Mouse (Mus musculus): ENCODE data around the gene Agrn. TPM values are rescaled to one million over a fixed set of nuclear protein-coding genes. Genes with fewer than 3 reads are reported as not detected.

The Agrn gene
- polyA plus RNA-seq, 1 experiment from 2014 or later, result 63.6 TPM

DNA sequence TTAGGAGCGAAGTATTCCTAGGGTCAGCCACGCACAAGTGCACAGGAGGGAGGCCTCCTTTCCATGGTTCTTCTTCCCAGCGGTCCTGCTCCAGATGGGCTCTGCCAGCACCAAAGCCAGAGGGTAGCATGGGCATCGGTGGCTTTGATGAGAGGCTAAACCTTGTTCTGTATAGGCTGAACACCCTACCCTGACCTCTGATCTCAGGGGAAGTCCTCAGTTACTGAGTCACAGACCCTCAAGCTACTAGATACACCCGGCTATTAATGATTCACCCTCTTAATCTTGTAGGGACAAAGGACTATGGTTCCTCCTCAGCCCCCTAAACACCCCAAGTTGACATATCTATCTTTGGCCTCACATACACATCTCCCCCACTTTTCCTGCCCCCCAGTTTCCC, 3.4 kb downstream of the Agrn start:
- H3K4me2 ChIP-seq (ENCODE audit: low read depth, low read length), result peak overlapping the region; percentile 6; the same call in 1 of the 2 replicates
- H3K9ac ChIP-seq (ENCODE audit: low read length), result no peak overlapping the region; the same call in 1 of the 2 replicates
- 73% methylated on average over 5 of the region's 5 CpGs for WGBS
- no peaks in the 10 kb centered on the region for H3K27me3 ChIP-seq (ENCODE audit: control insufficient read depth, insufficient read depth, low read length)
- no peaks in the 10 kb centered on the region for H3K36me3 ChIP-seq (ENCODE audit: control insufficient read depth, insufficient read depth, low read length)
- H3K9me3 ChIP-seq (replicated peaks; ENCODE audit: control insufficient read depth, low read length), result no peaks in the 10 kb centered on the region
- no peak overlapping the region for H3K4me3 ChIP-seq (replicated peaks; ENCODE audit: low read length)
- peaks cover 61% of the 10 kb centered on the region for H3K4me1 ChIP-seq (ENCODE audit: control insufficient read depth, insufficient read depth, low read length)
- no peak overlapping the region for H3K27ac ChIP-seq (ENCODE audit: low read length)
- no peak for ATAC-seq (ENCODE audit: insufficient read depth, low FRiP score)

DNA sequence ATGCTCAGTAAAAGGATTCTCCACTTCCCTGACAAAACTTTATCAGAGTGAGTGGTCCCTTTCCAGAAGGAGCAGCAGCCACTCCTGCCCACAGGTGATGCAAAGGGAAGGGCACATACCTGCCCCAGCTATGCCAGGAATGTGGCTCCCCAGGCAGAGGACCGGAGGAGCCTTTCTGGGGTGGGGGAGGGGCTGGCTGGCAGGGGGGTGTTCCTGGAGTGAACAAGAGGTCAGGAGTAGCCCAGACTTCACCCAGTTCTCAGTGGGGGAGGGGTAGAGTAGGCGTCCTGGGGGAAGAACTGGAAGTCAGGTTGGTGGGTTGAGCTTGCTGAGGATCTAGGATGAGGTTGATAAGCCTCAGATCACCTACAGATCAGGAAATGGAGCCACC, 4.1 kb downstream of the Agrn start:
- peaks cover 64% of the 10 kb centered on the region for H3K4me1 ChIP-seq (ENCODE audit: control insufficient read depth, insufficient read depth, low read length)
- peak overlapping the region; percentile 18; the same call in 1 of the 2 replicates for H3K4me2 ChIP-seq (ENCODE audit: low read depth, low read length)
- H3K27ac ChIP-seq (ENCODE audit: low read length), result peak overlapping the region; percentile 63; the same call in 1 of the 2 replicates
- no peak overlapping the region for H3K4me3 ChIP-seq (replicated peaks; ENCODE audit: low read length)
- WGBS, result 24% methylated on average over 2 of the region's 2 CpGs
- ATAC-seq (ENCODE audit: insufficient read depth, low FRiP score), result no peak
- H3K9ac ChIP-seq (ENCODE audit: low read length), result 0 out of 2 replicates have a peak overlapping the region, but pooled peaks have one; percentile 36
- H3K36me3 ChIP-seq (ENCODE audit: control insufficient read depth, insufficient read depth, low read length), result no peaks in the 10 kb centered on the region
- no peaks in the 10 kb centered on the region for H3K9me3 ChIP-seq (replicated peaks; ENCODE audit: control insufficient read depth, low read length)
- H3K27me3 ChIP-seq (ENCODE audit: control insufficient read depth, insufficient read depth, low read length), result no peaks in the 10 kb centered on the region

DNA sequence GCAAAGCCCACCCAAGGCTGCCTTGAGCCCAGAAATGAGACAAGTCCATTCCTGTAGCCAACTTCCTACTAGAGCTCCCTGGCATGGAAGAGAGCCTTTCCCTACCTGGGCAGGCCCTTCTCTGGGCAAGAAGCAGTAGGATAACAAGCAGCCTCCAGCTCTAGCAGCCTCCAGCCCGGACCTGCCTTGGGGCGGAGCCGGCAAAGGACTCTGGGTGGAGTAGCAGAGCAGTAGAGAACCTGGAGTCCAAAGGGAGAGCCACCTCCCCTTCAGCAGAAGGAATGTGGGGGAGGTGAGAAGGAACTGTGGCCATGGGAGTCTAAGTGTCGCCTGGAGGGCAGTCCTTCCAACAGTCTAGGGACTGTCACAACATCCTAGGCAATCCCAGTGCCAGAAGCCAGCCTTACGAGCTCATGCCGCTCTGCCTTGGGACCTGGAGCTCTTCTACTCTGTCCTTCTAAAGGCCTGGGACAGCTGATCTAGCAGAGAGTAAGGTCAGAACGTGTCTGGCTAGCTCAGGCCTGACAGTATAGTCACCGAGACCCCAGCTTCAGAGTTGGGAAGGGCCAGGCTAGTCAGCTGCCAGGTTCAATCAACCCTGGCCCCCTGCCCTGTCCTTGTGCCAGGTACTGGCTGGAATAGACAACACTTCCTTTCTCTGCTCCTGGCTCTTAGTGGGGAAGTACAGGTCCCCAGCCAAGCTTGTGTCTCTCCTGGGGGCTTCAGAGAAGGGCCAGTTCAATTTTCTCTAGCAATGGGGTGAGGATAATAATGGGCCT, 4.7 kb downstream of the Agrn start:
- H3K9ac ChIP-seq (ENCODE audit: low read length), result peak overlapping the region; percentile 36; the same call in 1 of the 2 replicates
- no peaks in the 10 kb centered on the region for H3K9me3 ChIP-seq (replicated peaks; ENCODE audit: control insufficient read depth, low read length)
- peaks cover 64% of the 10 kb centered on the region for H3K4me1 ChIP-seq (ENCODE audit: control insufficient read depth, insufficient read depth, low read length)
- ATAC-seq (ENCODE audit: insufficient read depth, low FRiP score), result peak; percentile 56; the same call in 1 of the 2 replicates
- H3K27me3 ChIP-seq (ENCODE audit: control insufficient read depth, insufficient read depth, low read length), result no peaks in the 10 kb centered on the region
- H3K27ac ChIP-seq (ENCODE audit: low read length), result peak overlapping the region; percentile 63; the same call in 1 of the 2 replicates
- H3K4me2 ChIP-seq (ENCODE audit: low read depth, low read length), result peak overlapping the region; percentile 23
- H3K4me3 ChIP-seq (replicated peaks; ENCODE audit: low read length), result no peak overlapping the region
- no peaks in the 10 kb centered on the region for H3K36me3 ChIP-seq (ENCODE audit: control insufficient read depth, insufficient read depth, low read length)
- 44% methylated on average over 8 of the region's 8 CpGs for WGBS

DNA sequence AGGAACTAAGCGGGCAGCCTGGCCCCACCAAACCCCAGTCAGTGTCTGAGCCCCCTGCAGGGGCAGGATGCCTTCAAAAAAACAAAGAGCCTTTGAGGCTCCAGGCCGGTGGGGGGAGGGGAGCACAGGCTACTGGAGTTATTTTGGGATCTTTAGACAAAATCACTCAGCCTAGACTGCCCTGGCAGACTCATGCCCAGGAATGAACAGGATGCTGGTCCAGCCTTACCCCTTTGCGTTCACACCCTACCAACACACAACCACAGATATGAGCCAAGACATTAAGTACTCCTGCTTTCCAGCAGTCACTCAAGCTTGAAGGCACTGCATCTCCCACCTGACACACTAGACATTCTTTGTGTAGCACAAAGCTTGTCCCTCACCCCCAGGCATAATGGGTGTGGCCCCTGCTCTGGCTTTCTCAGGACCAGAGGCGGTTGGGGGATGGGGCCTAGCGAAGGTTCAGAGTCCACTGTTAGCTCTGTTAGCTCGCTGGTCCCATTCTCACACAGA, 8.4 kb downstream of the Agrn start:
- peaks cover 46% of the 10 kb centered on the region for H3K4me1 ChIP-seq (ENCODE audit: control insufficient read depth, insufficient read depth, low read length)
- H3K36me3 ChIP-seq (ENCODE audit: control insufficient read depth, insufficient read depth, low read length), result no peaks in the 10 kb centered on the region
- no peak overlapping the region for H3K4me3 ChIP-seq (replicated peaks; ENCODE audit: low read length)
- 38% methylated on average over 6 of the region's 6 CpGs for WGBS
- no peaks in the 10 kb centered on the region for H3K9me3 ChIP-seq (replicated peaks; ENCODE audit: control insufficient read depth, low read length)
- 0 out of 2 replicates have a peak overlapping the region, but pooled peaks have one; percentile 22 for H3K9ac ChIP-seq (ENCODE audit: low read length)
- peak overlapping the region; percentile 13 for H3K4me2 ChIP-seq (ENCODE audit: low read depth, low read length)
- H3K27ac ChIP-seq (ENCODE audit: low read length), result 0 out of 2 replicates have a peak overlapping the region, but pooled peaks have one; percentile 39
- H3K27me3 ChIP-seq (ENCODE audit: control insufficient read depth, insufficient read depth, low read length), result no peaks in the 10 kb centered on the region
- peak; percentile 61 for ATAC-seq (ENCODE audit: insufficient read depth, low FRiP score)

DNA sequence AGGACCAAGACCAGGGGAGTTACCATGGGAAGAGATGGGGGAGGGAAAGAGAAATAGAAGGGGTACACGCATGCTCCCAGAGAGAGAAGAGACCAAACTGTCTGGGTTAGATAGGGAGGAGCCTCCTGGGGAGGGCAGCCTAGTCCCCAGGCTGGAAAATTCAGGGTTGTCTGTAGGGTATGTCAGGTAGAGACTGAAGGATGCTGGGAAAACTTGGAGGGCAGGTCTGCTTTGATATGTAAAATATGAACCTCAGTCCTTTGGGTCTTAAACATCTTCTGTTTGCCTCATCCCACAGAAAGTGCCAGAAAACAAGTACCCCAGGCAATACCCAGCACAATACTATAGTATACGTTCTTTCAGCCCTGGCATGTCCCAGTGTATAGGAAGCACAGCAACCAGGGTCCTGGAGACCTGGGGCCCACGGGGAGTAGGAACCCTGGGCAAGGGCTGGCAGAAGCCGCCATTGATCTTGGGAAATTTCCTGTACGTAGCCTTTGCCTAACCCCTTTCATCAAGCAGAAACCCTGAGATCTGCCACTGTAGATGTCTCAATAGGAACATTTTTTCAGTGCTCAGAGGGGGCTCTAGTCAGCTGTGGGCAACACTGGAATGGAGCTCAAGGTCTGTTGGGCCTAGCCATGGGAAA, 9.0 kb downstream of the Agrn start:
- no peak overlapping the region for H3K4me3 ChIP-seq (replicated peaks; ENCODE audit: low read length)
- peaks cover 44% of the 10 kb centered on the region for H3K4me1 ChIP-seq (ENCODE audit: control insufficient read depth, insufficient read depth, low read length)
- 70% methylated on average over 5 of the region's 5 CpGs for WGBS
- H3K9me3 ChIP-seq (replicated peaks; ENCODE audit: control insufficient read depth, low read length), result no peaks in the 10 kb centered on the region
- H3K36me3 ChIP-seq (ENCODE audit: control insufficient read depth, insufficient read depth, low read length), result no peaks in the 10 kb centered on the region
- H3K27ac ChIP-seq (ENCODE audit: low read length), result 0 out of 2 replicates have a peak overlapping the region, but pooled peaks have one; percentile 39
- H3K27me3 ChIP-seq (ENCODE audit: control insufficient read depth, insufficient read depth, low read length), result no peaks in the 10 kb centered on the region
- H3K9ac ChIP-seq (ENCODE audit: low read length), result 0 out of 2 replicates have a peak overlapping the region, but pooled peaks have one; percentile 18
- no peak overlapping the region for H3K4me2 ChIP-seq (ENCODE audit: low read depth, low read length)
- no peak for ATAC-seq (ENCODE audit: insufficient read depth, low FRiP score)

DNA sequence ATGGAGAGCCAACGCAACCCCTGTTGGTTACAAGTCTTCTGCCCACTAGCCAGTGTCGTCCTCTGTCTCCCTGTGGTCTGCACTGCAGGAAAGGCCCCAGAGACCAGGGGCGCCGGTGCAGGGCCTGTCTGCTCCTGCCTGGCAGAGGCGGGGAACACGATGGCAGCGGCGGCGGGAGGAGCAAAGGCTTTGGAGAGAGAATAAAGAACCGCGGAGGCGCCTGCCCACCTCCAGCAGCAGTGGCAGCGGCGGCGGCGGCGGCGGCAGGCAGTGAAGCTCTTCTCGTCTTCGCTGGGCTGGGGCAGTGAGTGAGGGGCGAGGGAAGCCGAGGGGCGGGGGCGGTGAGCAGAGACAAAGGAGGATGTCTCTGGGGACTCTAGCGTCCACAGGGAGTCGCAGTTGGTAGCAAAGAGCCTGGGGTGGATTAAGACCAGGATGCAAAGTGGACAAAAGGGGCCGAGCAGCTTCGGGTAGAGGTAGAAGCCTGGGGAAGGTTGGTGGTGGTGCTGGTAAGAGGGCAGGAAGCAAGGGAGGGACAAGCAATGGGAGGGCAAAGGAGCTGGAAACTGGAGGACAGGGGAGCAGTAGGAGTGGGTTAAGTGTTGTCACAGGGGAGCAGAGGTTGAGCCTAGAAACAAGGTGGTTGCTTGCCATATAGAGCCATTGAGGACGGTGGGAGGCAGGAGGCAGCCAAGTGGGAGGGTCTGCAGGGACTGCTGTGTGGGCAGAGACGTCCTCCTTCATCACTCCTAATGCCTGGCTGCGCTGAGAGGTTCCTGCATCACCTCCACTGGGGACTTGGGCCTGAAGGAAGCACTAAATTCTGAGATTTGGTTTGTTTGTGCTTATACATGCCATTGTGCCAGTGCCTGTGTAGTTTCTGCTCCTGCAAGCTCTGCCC, 11.1 kb downstream of the Agrn start:
- no peak for ATAC-seq (ENCODE audit: insufficient read depth, low FRiP score)
- Histone ChIP-seq H3K4me1 (ENCODE audit: control insufficient read depth, insufficient read depth, low read length) (peaks cover 25% of the 10 kb centered on the region), H3K36me3 (ENCODE audit: control insufficient read depth, insufficient read depth, low read length) (no peaks in the 10 kb centered on the region), H3K27ac (ENCODE audit: low read length) (no peak overlapping the region), H3K27me3 (ENCODE audit: control insufficient read depth, insufficient read depth, low read length) (no peaks in the 10 kb centered on the region), H3K9ac (ENCODE audit: low read length) (peak overlapping the region; percentile 42), H3K4me3 (replicated peaks; ENCODE audit: low read length) (peak overlapping the region; percentile 2), H3K4me2 (ENCODE audit: low read depth, low read length) (peak overlapping the region; percentile 31), H3K9me3 (replicated peaks; ENCODE audit: control insufficient read depth, low read length) (no peaks in the 10 kb centered on the region)
- WGBS, result 23% methylated on average over 31 of the region's 31 CpGs

DNA sequence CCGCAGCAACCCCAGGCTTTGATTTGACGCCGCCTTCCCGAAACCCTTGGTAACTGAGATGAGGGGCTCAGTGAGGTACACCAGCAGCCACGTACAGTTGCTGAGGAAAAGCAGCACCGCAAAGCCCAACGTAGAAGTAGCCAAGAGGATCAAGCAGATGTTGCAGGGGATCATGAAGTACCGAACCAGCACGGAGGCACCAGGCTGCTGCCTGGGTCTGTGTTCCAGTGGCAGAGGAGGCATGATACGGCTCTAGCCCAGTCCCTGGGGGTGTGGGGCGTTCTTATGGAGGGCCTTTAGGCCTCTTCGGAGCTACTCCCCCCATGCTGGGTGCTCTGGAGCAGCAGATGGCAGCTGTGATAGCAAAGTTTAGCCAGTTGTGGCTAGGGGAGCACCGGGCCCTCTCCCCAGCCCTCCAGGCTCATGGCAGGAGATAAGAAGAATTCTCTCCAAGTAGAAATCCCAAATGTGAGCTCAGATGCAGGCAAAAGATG, 11.8 kb downstream of the Agrn start:
- Histone ChIP-seq H3K27me3 (ENCODE audit: control insufficient read depth, insufficient read depth, low read length) (no peaks in the 10 kb centered on the region), H3K9ac (ENCODE audit: low read length) (no peak overlapping the region), H3K4me3 (replicated peaks; ENCODE audit: low read length) (peak overlapping the region; percentile 2; the same call in 1 of the 2 replicates), H3K9me3 (replicated peaks; ENCODE audit: control insufficient read depth, low read length) (no peaks in the 10 kb centered on the region), H3K4me1 (ENCODE audit: control insufficient read depth, insufficient read depth, low read length) (peaks cover 25% of the 10 kb centered on the region), H3K4me2 (ENCODE audit: low read depth, low read length) (peak overlapping the region; percentile 31), H3K36me3 (ENCODE audit: control insufficient read depth, insufficient read depth, low read length) (no peaks in the 10 kb centered on the region), H3K27ac (ENCODE audit: low read length) (no peak overlapping the region)
- 81% methylated on average over 13 of the region's 13 CpGs for WGBS
- no peak for ATAC-seq (ENCODE audit: insufficient read depth, low FRiP score)

DNA sequence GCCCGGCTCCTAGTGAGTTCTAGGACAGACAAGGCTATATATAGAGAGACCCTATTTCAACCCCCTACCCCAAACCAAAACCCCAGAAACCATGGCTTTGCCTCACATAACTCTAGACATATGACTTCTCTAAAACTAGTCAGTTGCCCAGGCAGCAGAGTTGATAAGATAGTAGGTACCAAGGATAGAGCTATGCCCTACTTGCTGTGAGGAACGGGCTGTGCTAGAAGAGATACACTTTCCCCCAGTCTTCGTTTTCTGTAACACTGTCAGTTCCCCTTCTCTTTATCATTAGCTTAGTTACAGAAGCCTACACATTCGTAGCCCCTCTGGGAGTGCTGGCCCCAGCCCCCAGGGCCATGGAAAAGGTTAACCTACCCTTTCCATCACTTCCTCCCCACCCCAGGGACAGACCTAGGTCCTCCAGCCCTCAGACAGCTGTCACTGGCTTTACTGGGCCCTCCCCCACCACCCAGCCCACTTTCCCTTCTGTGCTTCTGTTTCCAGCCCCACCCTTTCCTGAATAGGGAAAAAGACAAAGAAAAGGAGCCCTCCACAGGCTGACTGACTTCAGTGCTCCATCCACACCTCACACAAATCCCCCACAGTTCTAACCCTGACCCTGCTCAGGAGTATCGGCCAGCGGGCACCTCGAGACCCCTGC, 12.9 kb downstream of the Agrn start:
- Histone ChIP-seq H3K27ac (ENCODE audit: low read length) (no peak overlapping the region), H3K4me3 (replicated peaks; ENCODE audit: low read length) (no peak overlapping the region), H3K4me1 (ENCODE audit: control insufficient read depth, insufficient read depth, low read length) (peaks cover 19% of the 10 kb centered on the region), H3K9ac (ENCODE audit: low read length) (no peak overlapping the region), H3K27me3 (ENCODE audit: control insufficient read depth, insufficient read depth, low read length) (no peaks in the 10 kb centered on the region), H3K36me3 (ENCODE audit: control insufficient read depth, insufficient read depth, low read length) (peaks cover under 1% of the 10 kb centered on the region; the same call in 1 of the 2 replicates), H3K9me3 (replicated peaks; ENCODE audit: control insufficient read depth, low read length) (no peaks in the 10 kb centered on the region), H3K4me2 (ENCODE audit: low read depth, low read length) (no peak overlapping the region)
- 81% methylated on average over 7 of the region's 7 CpGs for WGBS
- ATAC-seq (ENCODE audit: insufficient read depth, low FRiP score), result no peak
